Mouse (Mus musculus) adrenal gland, postnatal 25 days (tissue): ENCODE measurements around the gene Tcl1b3. TPM values are rescaled to one million over a fixed set of nuclear protein-coding genes. Genes with fewer than 3 reads are reported as not detected.

Experiments
- DNase-seq: peaks from one replicate; pipeline ENCODE4 v3.0.0; 2021; ENCODE audit warnings: mixed read lengths
- total RNA-seq: library from RNA; stranded (reverse); gene quantifications from 2 replicates; pipeline ENCODE4 v1.2.3, GENCODE M21; 2021

Gene Tcl1b3
- total RNA-seq, 1 experiment from 2014 or later = not detected

- DNase-seq = no peak
Observed at GRCm38 (mm10) chr12:105234362-105234761, 43.5 kb downstream of the Tcl1b3 start.

GRCm38 (mm10) chr12:105235091-105235490 lies 44.2 kb downstream of the Tcl1b3 start:
- DNase-seq = no peak

DNA sequence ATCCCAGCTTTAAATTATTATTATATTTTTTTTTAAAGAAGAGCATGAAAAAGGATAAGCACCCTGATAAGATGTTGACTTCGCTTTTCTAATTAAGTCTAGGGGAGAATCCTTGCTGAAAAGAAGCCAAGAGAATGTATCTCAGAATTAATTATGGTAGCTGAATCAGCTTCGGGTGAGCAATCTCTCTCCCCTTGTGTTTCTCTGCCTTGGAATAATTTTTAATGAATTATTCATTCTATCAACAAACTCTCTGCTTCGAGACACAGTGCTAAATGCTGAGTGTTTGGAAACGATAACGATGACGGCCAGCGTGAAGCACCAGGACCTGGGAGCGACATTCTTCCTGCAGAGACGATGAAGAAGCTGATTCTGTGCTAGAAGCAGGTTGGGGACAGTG lies 48.2 kb downstream of the Tcl1b3 start:
- no peak for DNase-seq

Other genes starting within 250 kb of the Tcl1b3 start
- gene Syne3, start 181.2 kb upstream of the Tcl1b3 start, total RNA-seq = 8.6 and 14.8 TPM in 2 replicates
- gene Glrx5, start 158.4 kb upstream of the Tcl1b3 start, total RNA-seq = 183 and 235 TPM in 2 replicates
- gene Tcl1b2, start 45.0 kb upstream of the Tcl1b3 start, total RNA-seq = not detected in 2 replicates
- gene Tcl1b1, start 31.4 kb upstream of the Tcl1b3 start, total RNA-seq = not detected in 2 replicates
- not detected in 2 replicates for gene Tcl1b5, start 14.7 kb upstream of the Tcl1b3 start, total RNA-seq
- not detected in 2 replicates for gene Tcl1b4, start 10.9 kb downstream of the Tcl1b3 start, total RNA-seq
- not detected in 2 replicates for gene Tcl1, start 31.8 kb downstream of the Tcl1b3 start, total RNA-seq
- gene Tunar, start 142.8 kb downstream of the Tcl1b3 start, total RNA-seq = 0.49 and 0.81 TPM in 2 replicates